ENCODE assay signal across 20 mouse cellular contexts in the genomic region with DNA sequence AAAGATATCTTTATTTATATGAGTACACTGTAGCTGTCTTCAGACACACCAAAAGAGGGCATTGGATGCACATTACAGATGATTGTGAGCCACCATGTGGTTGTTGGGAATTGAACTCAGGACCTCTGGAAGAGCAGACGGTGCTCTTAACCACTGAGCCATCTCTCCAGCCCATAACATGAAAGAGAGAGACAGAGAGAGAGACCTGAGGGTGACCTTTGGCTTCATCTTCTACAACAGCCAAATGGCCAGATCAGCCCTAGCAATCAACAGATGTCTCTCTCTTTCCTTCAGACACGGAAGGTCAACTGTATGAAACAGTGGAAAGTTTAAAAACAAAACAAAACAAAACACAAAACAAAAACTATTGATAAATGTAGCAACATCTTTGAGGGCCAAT. TPM values are rescaled to one million over a fixed set of nuclear protein-coding genes. Genes with fewer than 3 reads are reported as not detected.
"Had no signal": no experiment of that assay in that cellular context is flagged by ENCODE, and none has a peak within 500 bp of the region (broad histone marks: within the 10 kb centered on the region; RNA-seq: fewer than 3 reads in every experiment).

No protein-coding gene starts in this region.

RNA-seq across cellular contexts. Expression of gene Wnt9a, which starts 5.7 kb away (rescaled TPM):
- total RNA-seq: megakaryocyte progenitor cell, adult 5-6 weeks; megakaryocyte, adult 5-6 weeks; megakaryocyte-erythroid progenitor cell, adult 5-6 weeks; monocyte, adult 5-6 weeks had no signal

RNA-seq across cellular contexts. Expression of gene Wnt3a, which starts 10.5 kb away (rescaled TPM):
- total RNA-seq: left cerebral cortex, postnatal 10 days; left cerebral cortex, postnatal 14 days; left cerebral cortex, postnatal 25 days; left cerebral cortex, postnatal 36 days; left cerebral cortex, postnatal 4 days; liver, adult 2 months; megakaryocyte progenitor cell, adult 5-6 weeks; megakaryocyte, adult 5-6 weeks; megakaryocyte-erythroid progenitor cell, adult 5-6 weeks; monocyte, adult 5-6 weeks had no signal
- polyA plus RNA-seq: liver, adult 2 months; liver, embryonic 11.5 days; liver, embryonic 12.5 days; liver, embryonic 13.5 days; liver, embryonic 15.5 days; liver, embryonic 16.5 days; liver, postnatal 0 days; lung, embryonic 14.5 days; macrophage; midbrain, postnatal 0 days; myocyte had no signal
